Mouse (Mus musculus) ES-Bruce4 (cell line): Measurements from ENCODE around the gene Incenp. TPM values are rescaled to one million over a fixed set of nuclear protein-coding genes. Genes with fewer than 3 reads are reported as not detected.

ENCODE experiments used
- H3K27ac ChIP-seq: 2 replicates; pipeline ENCODE4 v1.5.1; 2012; ENCODE audit warnings: low read length, inconsistent platforms; ENCODE audit not compliant: insufficient read depth
- H3K27me3 ChIP-seq: 2 replicates; pipeline ENCODE4 v1.6.1; 2012; ENCODE audit warnings: mild to moderate bottlenecking, low read length, inconsistent platforms; ENCODE audit not compliant: control insufficient read depth, poor library complexity, insufficient read depth, severe bottlenecking
- H3K36me3 ChIP-seq: 2 replicates; pipeline ENCODE4 v1.6.1; 2012; ENCODE audit warnings: inconsistent platforms, mild to moderate bottlenecking, low read length, moderate library complexity; ENCODE audit not compliant: control insufficient read depth, poor library complexity, insufficient read depth, severe bottlenecking
- H3K4me1 ChIP-seq: one replicate; pipeline ENCODE4 v1.8.1; 2011; ENCODE audit warnings: low read length; ENCODE audit not compliant: control insufficient read depth, insufficient read depth
- H3K4me3 ChIP-seq: 2 replicates; pipeline ENCODE4 v1.5.1; 2011; ENCODE audit warnings: low read depth, mild to moderate bottlenecking, low read length
- H3K9ac ChIP-seq: 2 replicates; pipeline ENCODE4 v1.6.1; 2012; ENCODE audit warnings: low read depth, mild to moderate bottlenecking, inconsistent platforms; ENCODE audit not compliant: poor library complexity, severe bottlenecking
- H3K9me3 ChIP-seq: replicated peaks from 2 replicates; pipeline ENCODE4 v1.6.1; 2012; ENCODE audit warnings: mild to moderate bottlenecking, low read length, inconsistent platforms; ENCODE audit not compliant: control insufficient read depth, poor library complexity, insufficient read depth, severe bottlenecking
- CTCF ChIP-seq: IDR thresholded peaks from one replicate; pipeline ENCODE4 v1.8.1; 2011; ENCODE audit warnings: low read depth, low read length
- EP300 ChIP-seq: IDR thresholded peaks from 2 replicates; pipeline ENCODE4 v1.6.1; 2011; ENCODE audit warnings: low read depth, low read length; ENCODE audit not compliant: insufficient read depth
- POLR2A ChIP-seq: IDR thresholded peaks from one replicate; pipeline ENCODE4 v1.8.1; 2011; ENCODE audit warnings: low read length; ENCODE audit not compliant: insufficient read depth
- polyA plus RNA-seq: library from polyadenylated mRNA; stranded (reverse); fragments of >200 nt; gene quantifications from 2 replicates; pipeline ENCODE4 v1.2.4, GENCODE M21; 2011; ENCODE audit warnings: low read depth; ENCODE audit not compliant: missing spikeins, insufficient read depth, insufficient read length

The Incenp gene
- polyA plus RNA-seq, 1 experiment: 157 TPM

DNA sequence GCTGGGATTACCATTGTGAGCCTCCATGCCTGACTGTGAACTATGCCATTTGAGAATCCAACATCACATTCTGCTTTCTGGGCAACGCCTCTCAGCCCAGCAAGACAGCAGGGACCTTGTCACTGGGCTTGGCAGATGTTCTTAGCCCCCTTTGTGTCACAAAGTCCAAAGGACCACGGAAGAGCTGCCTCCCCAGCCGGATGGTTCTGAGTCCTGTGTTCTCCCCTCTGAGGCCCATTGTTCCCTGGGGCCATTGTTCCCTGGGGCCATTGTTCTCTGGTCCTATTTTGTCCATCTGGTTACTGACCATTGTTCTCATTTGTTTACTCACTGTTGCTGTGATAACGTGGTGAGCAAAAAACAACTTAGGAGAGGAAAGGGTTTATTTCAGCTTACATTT is 41.6 kb upstream of the Incenp start:
- Histone ChIP-seq H3K36me3 (no peaks in the 10 kb centered on the region), H3K9ac (no peak overlapping the region), H3K4me1 (peaks cover 4% of the 10 kb centered on the region), H3K4me3 (no peak overlapping the region), H3K27ac (0 out of 2 replicates have a peak overlapping the region, but pooled peaks have one; percentile 2), H3K9me3 (no peaks in the 10 kb centered on the region), H3K27me3 (no peaks in the 10 kb centered on the region)
- TF ChIP-seq EP300 (peak; percentile 69; the same call in 1 of the 2 replicates), POLR2A (no peak)

DNA sequence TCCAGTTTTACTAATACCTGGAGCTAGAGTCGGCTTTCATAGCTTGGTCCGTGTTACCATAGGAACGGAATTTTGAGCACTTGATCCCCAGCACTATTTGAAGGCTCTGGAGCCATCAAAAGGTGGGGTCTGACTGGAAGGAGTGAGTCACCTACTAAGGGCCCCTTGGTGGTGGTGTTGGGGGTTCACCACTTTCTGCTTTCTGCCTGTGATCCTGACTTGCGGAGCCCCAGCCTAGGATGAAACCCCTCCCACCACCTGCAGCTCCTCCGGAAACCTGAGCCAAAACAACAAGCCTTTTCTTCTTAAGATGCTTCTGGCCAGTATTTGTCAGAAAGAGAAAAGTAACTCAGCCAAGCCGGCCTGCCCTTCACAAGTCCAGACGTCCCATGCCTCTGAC is 40.5 kb upstream of the Incenp start:
- H3K4me1 ChIP-seq: peaks cover 4% of the 10 kb centered on the region
- H3K36me3 ChIP-seq: no peaks in the 10 kb centered on the region
- H3K27ac ChIP-seq: peak overlapping the region; percentile 42
- no peak overlapping the region for H3K4me3 ChIP-seq
- H3K27me3 ChIP-seq: no peaks in the 10 kb centered on the region
- H3K9me3 ChIP-seq: no peaks in the 10 kb centered on the region
- H3K9ac ChIP-seq: no peak overlapping the region
- no peak for TF ChIP-seq EP300
- TF ChIP-seq POLR2A: no peak
- TF ChIP-seq CTCF: no peak

DNA sequence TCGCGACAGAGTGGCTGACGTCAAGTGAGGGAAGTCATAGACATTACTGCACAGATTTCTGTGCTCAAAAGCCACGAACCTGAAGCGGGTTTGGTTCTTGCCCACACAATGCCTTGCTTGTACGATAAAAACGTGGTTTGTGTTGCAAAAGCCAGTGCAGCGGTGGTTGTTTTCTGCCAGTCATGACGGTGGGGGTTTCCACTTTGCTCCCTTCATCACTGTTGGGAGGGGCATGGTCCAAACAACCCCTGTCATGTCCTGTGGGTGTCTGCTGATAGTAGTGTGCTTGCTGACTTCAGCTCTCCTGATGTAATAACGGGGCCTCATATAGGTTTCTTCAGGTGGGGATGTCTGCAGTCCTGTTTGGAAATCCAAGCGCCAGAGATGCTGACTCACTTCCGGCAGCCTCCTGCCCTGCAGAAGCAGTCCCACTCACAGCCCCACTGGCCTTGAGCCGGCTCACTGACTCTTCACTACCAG is 39.5 kb upstream of the Incenp start:
- H3K9ac ChIP-seq: no peak overlapping the region
- peaks cover 4% of the 10 kb centered on the region for H3K4me1 ChIP-seq
- no peaks in the 10 kb centered on the region for H3K36me3 ChIP-seq
- H3K27me3 ChIP-seq: no peaks in the 10 kb centered on the region
- H3K27ac ChIP-seq: no peak overlapping the region
- H3K4me3 ChIP-seq: peak overlapping the region; percentile 2; the same call in 1 of the 2 replicates
- TF ChIP-seq POLR2A (no peak), CTCF (no peak), EP300 (no peak)
- H3K9me3 ChIP-seq: no peaks in the 10 kb centered on the region

GRCm38 (mm10) chr19:9938156-9938823 is 38.9 kb upstream of the Incenp start:
- Histone ChIP-seq H3K27ac (no peak overlapping the region), H3K4me3 (no peak overlapping the region)

GRCm38 (mm10) chr19:9937428-9937827 is 38.1 kb upstream of the Incenp start:
- no peaks in the 10 kb centered on the region for H3K36me3 ChIP-seq
- TF ChIP-seq POLR2A (no peak), EP300 (no peak), CTCF (no peak)
- H3K27me3 ChIP-seq: no peaks in the 10 kb centered on the region
- no peak overlapping the region for H3K4me3 ChIP-seq
- H3K9ac ChIP-seq: no peak overlapping the region
- H3K4me1 ChIP-seq: peaks cover 4% of the 10 kb centered on the region
- H3K9me3 ChIP-seq: no peaks in the 10 kb centered on the region
- H3K27ac ChIP-seq: no peak overlapping the region

More at GRCm38 (mm10) chr19:9938156-9938823, 38.9 kb upstream of the Incenp start:
- no peaks in the 10 kb centered on the region for H3K9me3 ChIP-seq
- no peak for TF ChIP-seq CTCF
- no peaks in the 10 kb centered on the region for H3K27me3 ChIP-seq
- peaks cover 4% of the 10 kb centered on the region for H3K4me1 ChIP-seq
- H3K9ac ChIP-seq: no peak overlapping the region
- no peaks in the 10 kb centered on the region for H3K36me3 ChIP-seq

DNA sequence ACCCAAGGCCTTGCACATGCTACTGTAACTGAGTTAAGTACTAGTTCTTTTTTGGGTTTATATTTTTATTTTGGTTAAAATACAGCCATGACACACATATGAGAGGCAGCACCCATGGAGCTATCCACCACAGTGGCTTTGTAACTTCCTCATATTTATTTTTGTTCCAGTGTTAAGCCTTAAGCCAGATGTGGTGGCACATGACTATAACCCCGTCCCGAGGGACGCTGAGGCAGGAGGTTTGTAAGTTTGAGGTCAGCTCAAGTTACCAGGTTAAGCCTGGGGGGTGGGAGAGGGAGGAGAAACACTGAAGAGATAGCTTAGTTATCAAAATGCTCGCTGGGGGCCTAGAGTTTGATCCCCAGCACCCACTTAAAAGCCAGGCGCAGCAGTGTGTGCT is 37.2 kb upstream of the Incenp start:
- H3K36me3 ChIP-seq: no peaks in the 10 kb centered on the region
- H3K4me3 ChIP-seq: no peak overlapping the region
- H3K27ac ChIP-seq: no peak overlapping the region
- TF ChIP-seq POLR2A: no peak
- no peak for TF ChIP-seq EP300
- TF ChIP-seq CTCF: no peak
- H3K9ac ChIP-seq: no peak overlapping the region
- H3K9me3 ChIP-seq: no peaks in the 10 kb centered on the region
- H3K27me3 ChIP-seq: 0 out of 2 replicates have a peak, but pooled peaks cover 2% of the 10 kb centered on the region
- peaks cover 2% of the 10 kb centered on the region for H3K4me1 ChIP-seq
